Mouse (Mus musculus): Measurements from ENCODE around the gene Gns. TPM values are rescaled to one million over a fixed set of nuclear protein-coding genes. Genes with fewer than 3 reads are reported as not detected.
A peak's percentile ranks its signal among the peaks of the same experiment; 100 is the strongest.
"Not testable (repeated sequence)": the region's sequence is repeated elsewhere in the genome, so short reads cannot be mapped to it uniquely, and the experiment has no call there.

The Gns gene
- polyA plus RNA-seq, 1 experiment, result not detected

GRCm38 (mm10) chr10:121334576-121334975, 30.3 kb upstream of the Gns start:
- H3K27ac ChIP-seq (ENCODE audit: insufficient read depth, low read depth, low read length), result no peak overlapping the region
- H3K4me1 ChIP-seq (ENCODE audit: control insufficient read depth, insufficient read depth, low read length), result no peaks in the 10 kb centered on the region
- H3K4me3 ChIP-seq (ENCODE audit: insufficient read depth, low read depth, low read length), result no peak overlapping the region
- WGBS, result 76% methylated on average over 3 of the region's 3 CpGs
- TF ChIP-seq CTCF (IDR thresholded peaks at IDR 0.05; ENCODE audit: insufficient read depth, low read depth, low read length), result peak; percentile 28; the same call in 1 of the 2 replicates
- no peak for TF ChIP-seq POLR2A (IDR thresholded peaks at IDR 0.05; ENCODE audit: insufficient read depth, low read depth, low read length)

GRCm38 (mm10) chr10:121336536-121336935, 28.4 kb upstream of the Gns start:
- 85% methylated on average over 14 of the region's 14 CpGs for WGBS
- not testable (repeated sequence) for H3K4me1 ChIP-seq (ENCODE audit: control insufficient read depth, insufficient read depth, low read length); H3K4me3 ChIP-seq (ENCODE audit: insufficient read depth, low read depth, low read length); H3K27ac ChIP-seq (ENCODE audit: insufficient read depth, low read depth, low read length)

GRCm38 (mm10) chr10:121340754-121341593, 23.9 kb upstream of the Gns start:
- TF ChIP-seq CTCF (IDR thresholded peaks at IDR 0.05; ENCODE audit: insufficient read depth, low read depth, low read length) (no peak), POLR2A (IDR thresholded peaks at IDR 0.05; ENCODE audit: insufficient read depth, low read depth, low read length) (no peak)
- 60% methylated on average over 11 of the region's 11 CpGs for WGBS
- Histone ChIP-seq H3K27ac (ENCODE audit: insufficient read depth, low read depth, low read length) (no peak overlapping the region), H3K4me3 (ENCODE audit: insufficient read depth, low read depth, low read length) (no peak overlapping the region), H3K4me1 (ENCODE audit: control insufficient read depth, insufficient read depth, low read length) (no peaks in the 10 kb centered on the region)

GRCm38 (mm10) chr10:121342260-121342659, 22.6 kb upstream of the Gns start:
- WGBS, result 98% methylated on average over 10 of the region's 10 CpGs
- TF ChIP-seq CTCF (IDR thresholded peaks at IDR 0.05; ENCODE audit: insufficient read depth, low read depth, low read length), result no peak
- no peak for TF ChIP-seq POLR2A (IDR thresholded peaks at IDR 0.05; ENCODE audit: insufficient read depth, low read depth, low read length)
- H3K27ac ChIP-seq (ENCODE audit: insufficient read depth, low read depth, low read length), result no peak overlapping the region
- H3K4me3 ChIP-seq (ENCODE audit: insufficient read depth, low read depth, low read length), result no peak overlapping the region
- H3K4me1 ChIP-seq (ENCODE audit: control insufficient read depth, insufficient read depth, low read length), result no peaks in the 10 kb centered on the region

GRCm38 (mm10) chr10:121343867-121344266, 21.0 kb upstream of the Gns start:
- Histone ChIP-seq H3K4me3 (ENCODE audit: insufficient read depth, low read depth, low read length) (no peak overlapping the region), H3K4me1 (ENCODE audit: control insufficient read depth, insufficient read depth, low read length) (no peaks in the 10 kb centered on the region), H3K27ac (ENCODE audit: insufficient read depth, low read depth, low read length) (no peak overlapping the region)
- 65% methylated on average over 6 of the region's 6 CpGs for WGBS
- no peak for TF ChIP-seq CTCF (IDR thresholded peaks at IDR 0.05; ENCODE audit: insufficient read depth, low read depth, low read length)
- no peak for TF ChIP-seq POLR2A (IDR thresholded peaks at IDR 0.05; ENCODE audit: insufficient read depth, low read depth, low read length)

- 76% methylated on average over 5 of the region's 5 CpGs for WGBS
Observed at GRCm38 (mm10) chr10:121349244-121349643, 15.6 kb upstream of the Gns start.

GRCm38 (mm10) chr10:121350357-121351065, 14.4 kb upstream of the Gns start:
- peak overlapping the region; percentile 32 for H3K4me3 ChIP-seq (ENCODE audit: insufficient read depth, low read depth, low read length)
- TF ChIP-seq CTCF (IDR thresholded peaks at IDR 0.05; ENCODE audit: insufficient read depth, low read depth, low read length) (no peak), POLR2A (IDR thresholded peaks at IDR 0.05; ENCODE audit: insufficient read depth, low read depth, low read length) (no peak)
- no peak overlapping the region for H3K27ac ChIP-seq (ENCODE audit: insufficient read depth, low read depth, low read length)
- 7% methylated on average over 35 of the region's 35 CpGs for whole genome bisulfite sequencing
- peaks cover 12% of the 10 kb centered on the region for H3K4me1 ChIP-seq (ENCODE audit: control insufficient read depth, insufficient read depth, low read length)

More at GRCm38 (mm10) chr10:121349244-121349643, 15.6 kb upstream of the Gns start:
- TF ChIP-seq CTCF (IDR thresholded peaks at IDR 0.05; ENCODE audit: insufficient read depth, low read depth, low read length), result no peak
- no peak for TF ChIP-seq POLR2A (IDR thresholded peaks at IDR 0.05; ENCODE audit: insufficient read depth, low read depth, low read length)
- Histone ChIP-seq H3K4me3 (ENCODE audit: insufficient read depth, low read depth, low read length) (no peak overlapping the region), H3K27ac (ENCODE audit: insufficient read depth, low read depth, low read length) (no peak overlapping the region), H3K4me1 (ENCODE audit: control insufficient read depth, insufficient read depth, low read length) (peaks cover 12% of the 10 kb centered on the region)

GRCm38 (mm10) chr10:121351066-121351581, 13.8 kb upstream of the Gns start, which contains the start of gene Tbc1d30:
TSS of gene Tbc1d30 (minus strand) at chr10:121351278.
- Histone ChIP-seq H3K4me3 (ENCODE audit: insufficient read depth, low read depth, low read length) (peak within 1 kb of the TSS; percentile 32), H3K4me1 (ENCODE audit: control insufficient read depth, insufficient read depth, low read length) (peaks cover 12% of the 10 kb centered on the region), H3K27ac (ENCODE audit: insufficient read depth, low read depth, low read length) (no peak within 1 kb of the TSS)
- TF ChIP-seq CTCF (IDR thresholded peaks at IDR 0.05; ENCODE audit: insufficient read depth, low read depth, low read length), result no peak
- no peak for TF ChIP-seq POLR2A (IDR thresholded peaks at IDR 0.05; ENCODE audit: insufficient read depth, low read depth, low read length)
- WGBS, result under 1% methylated on average over 61 of the region's 61 CpGs
